Mouse (Mus musculus) hindbrain, embryonic 11.5 days (tissue): ENCODE data around the gene Styk1. TPM values are rescaled to one million over a fixed set of nuclear protein-coding genes. Genes with fewer than 3 reads are reported as not detected.

ENCODE experiments used
- ATAC-seq: fragments of 200-750 bp; cut with Nextera tagmentation; 2 replicates; pipeline ENCODE4 v1.8.0; 2017; ENCODE audit warnings: mild to moderate bottlenecking, moderate TSS enrichment, moderate library complexity; ENCODE audit not compliant: low FRiP score
- DNase-seq: peaks from one replicate; pipeline ENCODE4 v3.0.0-alpha.2; 2015; ENCODE audit warnings: low spot score
- H3K27ac ChIP-seq: fragments of 300-500 bp; sonication (generic); 2 replicates; pipeline ENCODE4 v1.5.1; 2014; ENCODE audit warnings: mild to moderate bottlenecking, low read depth, low read length
- H3K27me3 ChIP-seq: fragments of 300-500 bp; sonication (generic); 2 replicates; pipeline ENCODE4 v1.6.1; 2014; ENCODE audit warnings: mild to moderate bottlenecking, low read length, moderate library complexity, mixed read lengths; ENCODE audit not compliant: control insufficient read depth, insufficient read depth
- H3K36me3 ChIP-seq: fragments of 300-500 bp; sonication (generic); 2 replicates; pipeline ENCODE4 v1.6.1; 2014; ENCODE audit warnings: mild to moderate bottlenecking, low read length, moderate library complexity, mixed read lengths; ENCODE audit not compliant: control insufficient read depth, insufficient read depth
- H3K4me1 ChIP-seq: fragments of 300-500 bp; sonication (generic); replicated peaks from 2 replicates; pipeline ENCODE4 v1.6.1; 2014; ENCODE audit warnings: low read length, mixed read lengths; ENCODE audit not compliant: control insufficient read depth, insufficient read depth
- H3K4me2 ChIP-seq: fragments of 300-500 bp; sonication (generic); replicated peaks from 2 replicates; pipeline ENCODE4 v1.6.1; 2014; ENCODE audit warnings: mild to moderate bottlenecking, low read depth, low read length
- H3K4me3 ChIP-seq: fragments of 300-500 bp; sonication (generic); 2 replicates; pipeline ENCODE4 v1.5.1; 2014; ENCODE audit warnings: low read depth, low read length
- H3K9ac ChIP-seq: fragments of 300-500 bp; sonication (generic); 2 replicates; pipeline ENCODE4 v1.6.1; 2014; ENCODE audit warnings: low read depth, low read length
- H3K9me3 ChIP-seq: fragments of 300-500 bp; sonication (generic); 2 replicates; pipeline ENCODE4 v1.6.1; 2016; ENCODE audit warnings: low read length; ENCODE audit not compliant: control insufficient read depth
- WGBS: fragments of 180-500 bp; shearing (Covaris S2); extraction: QIAGEN DNeasy Blood & Tissue Kit; methylation state at CpG from one replicate; pipeline ENCODE4 v1.1.7; 2014; 5-methylcytosine and 5-hydroxymethylcytosine counted together
- polyA plus RNA-seq: library from polyadenylated mRNA; unstranded; fragments of >200 nt; fragmentation: Nextera tagmentation; extraction: Ambion mirVana; gene quantifications from 2 replicates; pipeline ENCODE4 v1.2.1, GENCODE M21; 2014

Gene Styk1
- polyA plus RNA-seq, 1 experiment from 2014 or later: 1.1 TPM

DNA sequence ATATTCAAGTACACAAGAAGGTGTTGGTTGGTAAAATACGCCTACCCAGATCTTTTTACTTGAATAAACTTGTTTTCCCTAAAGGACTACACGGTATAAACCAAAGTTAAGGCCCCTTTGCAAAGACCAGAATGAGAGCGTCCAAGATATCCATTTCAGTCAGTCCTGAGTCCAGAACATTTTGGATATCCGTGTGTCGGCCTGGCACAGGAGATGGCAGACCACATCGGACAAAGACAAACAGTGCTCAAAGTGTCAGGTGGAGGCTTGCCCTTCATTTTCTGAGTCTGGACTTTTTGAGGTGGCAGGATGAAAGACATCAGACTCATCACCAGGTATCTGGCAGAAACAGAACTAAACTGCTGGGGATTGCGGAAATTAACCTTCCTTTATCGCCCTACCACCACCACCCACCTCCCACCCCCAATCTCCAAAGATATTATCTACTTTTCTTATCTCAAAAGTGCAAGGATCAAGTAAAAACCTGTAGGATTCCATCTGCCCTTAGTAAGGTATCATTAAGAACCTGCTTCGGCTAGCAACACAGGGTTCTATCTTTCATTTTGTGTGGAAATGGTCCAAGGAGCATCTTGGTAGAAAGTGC lies 33.1 kb upstream of the Styk1 start:
- H3K27ac ChIP-seq: no peak overlapping the region
- 49% methylated on average over 9 of the region's 9 CpGs for WGBS
- ATAC-seq: no peak

GRCm38 (mm10) chr6:131385469-131385868 lies 32.1 kb upstream of the Styk1 start:
- WGBS: 86% methylated on average over 1 of the region's 1 CpGs
- Histone ChIP-seq H3K9me3 (no peaks in the 10 kb centered on the region), H3K36me3 (no peaks in the 10 kb centered on the region), H3K4me1 (no peaks in the 10 kb centered on the region), H3K4me2 (no peak overlapping the region), H3K4me3 (no peak overlapping the region), H3K9ac (no peak overlapping the region), H3K27ac (no peak overlapping the region), H3K27me3 (no peaks in the 10 kb centered on the region)
- ATAC-seq (no peak), DNase-seq (no peak)

More for the DNA sequence above, 33.1 kb upstream of the Styk1 start:
- H3K4me3 ChIP-seq: peak overlapping the region; percentile 66
- no peak overlapping the region for H3K9ac ChIP-seq
- no peak for DNase-seq
- H3K4me1 ChIP-seq: no peaks in the 10 kb centered on the region
- H3K4me2 ChIP-seq: peak overlapping the region; percentile 86
- H3K36me3 ChIP-seq: no peaks in the 10 kb centered on the region
- H3K27me3 ChIP-seq: no peaks in the 10 kb centered on the region
- no peaks in the 10 kb centered on the region for H3K9me3 ChIP-seq

GRCm38 (mm10) chr6:131383713-131384330 lies 30.4 kb upstream of the Styk1 start:
- no peak overlapping the region for H3K4me3 ChIP-seq
- no peak overlapping the region for H3K4me2 ChIP-seq
- ATAC-seq (no peak), DNase-seq (no peak)
- H3K27me3 ChIP-seq: no peaks in the 10 kb centered on the region
- WGBS: 57% methylated on average over 6 of the region's 6 CpGs
- no peak overlapping the region for H3K27ac ChIP-seq
- no peaks in the 10 kb centered on the region for H3K4me1 ChIP-seq
- H3K36me3 ChIP-seq: no peaks in the 10 kb centered on the region
- H3K9me3 ChIP-seq: no peaks in the 10 kb centered on the region
- no peak overlapping the region for H3K9ac ChIP-seq

GRCm38 (mm10) chr6:131382984-131383337 lies 29.6 kb upstream of the Styk1 start:
- Histone ChIP-seq H3K27me3 (no peaks in the 10 kb centered on the region), H3K4me1 (no peaks in the 10 kb centered on the region), H3K9ac (no peak overlapping the region), H3K4me3 (no peak overlapping the region), H3K27ac (no peak overlapping the region), H3K4me2 (no peak overlapping the region), H3K36me3 (no peaks in the 10 kb centered on the region), H3K9me3 (no peaks in the 10 kb centered on the region)
- ATAC-seq: no peak
- 82% methylated on average over 3 of the region's 3 CpGs for WGBS
- DNase-seq: no peak

- H3K27ac ChIP-seq: no peak overlapping the region
- H3K27me3 ChIP-seq: no peaks in the 10 kb centered on the region
- H3K4me3 ChIP-seq: no peak overlapping the region
- ATAC-seq (0 out of 2 replicates have a peak, but pooled peaks have one; percentile 23), DNase-seq (no peak)
- H3K4me1 ChIP-seq: no peaks in the 10 kb centered on the region
- H3K9ac ChIP-seq: no peak overlapping the region
- 60% methylated on average over 14 of the region's 14 CpGs for WGBS
- H3K36me3 ChIP-seq: no peaks in the 10 kb centered on the region
- H3K9me3 ChIP-seq: no peaks in the 10 kb centered on the region
- no peak overlapping the region for H3K4me2 ChIP-seq
Observed at GRCm38 (mm10) chr6:131382232-131382983, 29.0 kb upstream of the Styk1 start.

DNA sequence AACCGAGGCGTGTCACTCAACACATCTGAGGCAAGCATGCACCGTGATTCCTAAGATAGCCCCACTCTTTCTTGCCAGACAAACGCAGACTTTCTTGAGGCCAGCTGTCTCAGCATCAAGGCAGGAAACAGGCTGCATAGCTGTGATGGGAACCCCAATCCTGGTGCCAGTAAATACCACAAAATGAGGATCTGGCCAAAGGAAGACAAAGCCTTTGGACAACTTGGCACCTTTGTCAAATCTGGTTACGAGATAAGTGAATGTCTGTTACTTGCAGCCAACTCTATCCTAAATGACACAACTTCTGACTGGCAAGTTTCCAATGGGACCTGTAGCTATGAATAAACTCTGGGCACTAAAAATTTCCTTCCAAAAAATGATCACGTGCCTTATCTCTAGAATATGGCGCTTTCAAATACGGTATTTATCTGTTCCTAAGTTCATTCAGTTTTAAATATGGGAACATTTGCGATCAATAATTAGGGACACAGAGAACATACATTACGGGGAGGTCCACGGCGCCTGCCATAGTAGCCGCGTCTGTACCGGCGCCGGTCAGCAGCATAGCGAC lies 25.5 kb upstream of the Styk1 start:
- Histone ChIP-seq H3K36me3 (no peaks in the 10 kb centered on the region), H3K9me3 (no peaks in the 10 kb centered on the region), H3K27me3 (no peaks in the 10 kb centered on the region), H3K4me1 (no peaks in the 10 kb centered on the region), H3K27ac (no peak overlapping the region), H3K9ac (no peak overlapping the region), H3K4me2 (no peak overlapping the region), H3K4me3 (no peak overlapping the region)
- WGBS: 95% methylated on average over 18 of the region's 18 CpGs
- ATAC-seq (no peak), DNase-seq (no peak)

- WGBS: 93% methylated on average over 5 of the region's 5 CpGs
- no peak for DNase-seq
- Histone ChIP-seq H3K4me3 (no peak overlapping the region), H3K4me2 (no peak overlapping the region), H3K27me3 (no peaks in the 10 kb centered on the region), H3K4me1 (no peaks in the 10 kb centered on the region), H3K27ac (no peak overlapping the region), H3K36me3 (no peaks in the 10 kb centered on the region), H3K9me3 (no peaks in the 10 kb centered on the region), H3K9ac (no peak overlapping the region)
- no peak for ATAC-seq
Observed at GRCm38 (mm10) chr6:131377378-131377777, 24.0 kb upstream of the Styk1 start.

- Histone ChIP-seq H3K9me3 (no peaks in the 10 kb centered on the region), H3K9ac (no peak overlapping the region), H3K27me3 (no peaks in the 10 kb centered on the region), H3K36me3 (no peaks in the 10 kb centered on the region), H3K4me3 (no peak overlapping the region), H3K27ac (no peak overlapping the region), H3K4me1 (no peaks in the 10 kb centered on the region), H3K4me2 (no peak overlapping the region)
- DNase-seq (no peak), ATAC-seq (no peak)
- WGBS: 89% methylated on average over 13 of the region's 13 CpGs
Observed at GRCm38 (mm10) chr6:131374594-131375340, 21.4 kb upstream of the Styk1 start.
